Mouse (Mus musculus) CH12F3 (cell line): ENCODE data around the gene March11.

ENCODE experiments used
- in situ Hi-C: fragments of 300-500 bp; cut with MboI; formaldehyde crosslinking; loops from 2 replicates; pipeline ENCODE4 v1.14.3; 2020; ENCODE audit warnings: low sequenced_read_pairs

Gene March11

DNA sequence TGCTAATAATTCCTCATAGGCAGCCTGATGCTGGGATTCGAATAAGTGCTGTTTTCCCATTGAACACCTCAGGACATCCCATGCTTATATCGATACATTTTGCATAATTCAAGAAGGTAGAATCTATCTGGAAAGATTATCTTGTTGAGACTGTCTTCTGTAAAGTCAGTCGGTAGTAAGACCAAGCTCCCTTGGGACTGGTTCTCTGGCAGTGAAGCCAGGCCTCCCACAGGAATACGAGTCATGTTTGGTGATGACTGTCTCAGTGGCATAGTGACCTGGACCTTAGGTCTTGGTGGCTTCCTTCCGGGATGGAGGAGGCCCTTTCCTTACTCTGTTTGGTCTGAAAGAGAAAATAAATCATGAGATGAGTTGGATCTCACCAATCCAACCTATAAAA, 57.7 kb downstream of the March11 start:
- in situ Hi-C loops: no loop called here

- in situ Hi-C loops: no loop called here
These were observed 64.9 kb downstream of the March11 start for GRCm38 (mm10) chr15:26373759-26374158.

DNA sequence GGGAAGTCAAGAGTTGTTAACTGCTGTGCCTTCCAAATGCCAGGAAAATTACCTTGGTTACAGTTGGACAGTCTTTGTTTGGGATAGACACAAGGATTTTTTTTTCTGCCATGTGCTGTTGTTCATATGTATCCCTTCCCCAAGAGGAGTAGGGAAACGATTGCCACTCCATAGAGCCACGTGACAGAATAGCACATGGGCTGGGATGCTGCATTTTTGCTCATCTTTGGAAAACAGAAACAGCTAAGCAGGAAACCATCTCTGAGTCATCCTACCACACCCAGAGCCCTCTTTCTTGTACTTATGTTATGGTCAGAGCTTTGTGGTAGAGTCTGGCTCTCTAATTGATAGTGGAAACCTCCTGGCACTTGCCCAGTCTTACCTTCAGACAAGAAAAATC, 65.4 kb downstream of the March11 start:
- in situ Hi-C loops: no loop called here

GRCm38 (mm10) chr15:26374946-26375345, 66.1 kb downstream of the March11 start:
- in situ Hi-C loops: no loop called here

GRCm38 (mm10) chr15:26377355-26377754, 68.5 kb downstream of the March11 start:
- in situ Hi-C loops: no loop called here

GRCm38 (mm10) chr15:26378879-26379278, 70.0 kb downstream of the March11 start:
- in situ Hi-C loops: no loop called here

- in situ Hi-C loops: no loop called here
These were observed 71.0 kb downstream of the March11 start for GRCm38 (mm10) chr15:26379831-26380230.

DNA sequence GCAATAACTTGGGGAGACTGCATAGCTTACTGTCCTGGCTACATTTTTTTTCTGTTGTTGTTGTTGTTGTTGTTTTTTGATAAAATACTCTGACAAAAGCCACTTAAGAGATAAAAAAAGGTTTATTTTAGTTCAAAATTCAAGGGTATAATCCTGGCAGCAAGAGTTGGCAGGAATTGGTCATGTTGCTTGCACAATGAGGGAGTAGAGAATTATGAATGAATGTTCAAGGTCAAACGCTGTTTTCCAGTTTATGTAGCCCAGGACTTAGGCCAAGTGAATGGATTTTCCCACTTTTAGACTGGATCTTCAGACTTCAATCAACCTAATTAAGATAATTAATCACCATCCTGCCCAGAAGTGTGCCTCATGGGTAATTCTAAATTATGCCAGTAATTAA, 72.0 kb downstream of the March11 start:
- in situ Hi-C loops: no loop called here

GRCm38 (mm10) chr15:26390001-26390400, 81.2 kb downstream of the March11 start:
- in situ Hi-C loops: no loop called here

DNA sequence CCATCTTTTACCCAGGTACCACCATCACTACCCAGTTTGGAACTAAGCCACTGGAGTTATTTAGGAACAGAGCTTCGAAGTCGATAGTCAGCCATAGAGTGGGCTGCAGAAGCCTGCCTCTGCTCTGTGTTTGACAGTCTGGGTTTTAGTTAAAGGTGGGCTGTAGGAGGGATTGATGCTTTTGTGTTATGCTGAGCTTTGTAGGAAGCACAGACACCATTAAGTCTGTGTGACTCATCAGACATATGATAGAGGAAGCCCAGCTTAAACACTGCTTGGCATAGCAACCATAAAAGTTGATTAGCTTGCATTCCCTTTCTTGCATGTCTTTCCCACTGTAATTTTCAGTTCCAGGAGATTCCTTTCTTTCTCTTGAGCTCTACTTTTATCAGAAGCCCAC, 87.7 kb downstream of the March11 start:
- in situ Hi-C loops: no loop called here

DNA sequence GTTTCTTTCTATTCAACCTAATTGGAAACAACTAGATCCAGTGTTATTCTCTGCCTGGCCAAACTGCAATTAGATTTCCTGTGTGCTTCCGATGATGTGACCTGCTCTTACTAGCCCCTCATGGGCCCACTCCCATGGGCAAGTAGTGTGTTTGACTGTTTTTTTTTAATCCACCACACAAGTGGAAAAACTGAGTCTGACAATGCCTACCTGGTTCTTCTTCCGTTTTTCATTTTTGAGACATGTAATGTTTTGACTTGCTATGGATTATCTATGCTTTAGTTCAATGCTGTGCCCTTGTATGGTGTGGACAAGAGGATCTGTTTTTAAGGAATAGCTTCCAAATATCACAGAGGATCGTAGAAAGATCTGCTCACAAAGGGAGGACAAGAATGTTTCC, 116.4 kb downstream of the March11 start:
- in situ Hi-C loops: no loop called here

GRCm38 (mm10) chr15:26426231-26426630, 117.4 kb downstream of the March11 start:
- in situ Hi-C loops: no loop called here

DNA sequence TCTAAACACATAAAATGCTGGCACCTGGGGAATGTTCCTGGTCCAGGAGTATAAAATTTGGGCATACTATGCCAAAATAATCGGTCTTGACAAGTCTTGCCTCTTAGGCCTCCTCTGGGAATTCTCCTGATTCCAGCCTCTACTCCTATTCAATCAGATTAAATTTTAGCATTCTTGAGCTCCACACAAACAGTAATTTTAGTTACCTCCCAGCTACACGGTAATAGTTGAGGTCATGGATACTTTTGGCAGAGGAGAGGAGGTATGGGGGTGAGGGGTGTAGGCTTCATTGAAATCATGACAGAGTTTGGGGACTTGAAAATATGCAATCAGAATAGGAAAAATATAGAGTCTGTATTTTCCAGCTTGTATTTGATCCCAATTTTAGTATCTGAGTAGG, 121.7 kb downstream of the March11 start:
- in situ Hi-C loops: no loop called here

DNA sequence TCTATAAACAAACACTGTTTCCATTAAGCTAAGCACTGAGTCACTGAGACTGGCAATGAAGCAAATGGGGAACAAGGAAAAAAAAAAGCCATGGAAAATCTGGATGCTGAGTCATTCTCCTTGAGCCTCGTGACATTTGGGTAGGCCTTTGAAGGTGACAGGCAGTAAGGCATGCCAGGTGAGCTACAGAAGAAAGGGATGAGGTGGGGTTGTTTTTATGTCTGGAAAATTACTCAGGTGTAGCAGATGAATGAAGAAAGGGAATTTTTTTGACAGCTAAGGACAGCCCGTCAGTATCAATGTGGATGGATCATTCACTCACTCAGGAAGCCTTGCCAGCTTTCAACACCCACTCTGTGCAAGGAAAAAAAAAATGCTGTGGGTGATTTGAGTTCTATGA, 123.8 kb downstream of the March11 start:
- in situ Hi-C loops: no loop called here

GRCm38 (mm10) chr15:26435725-26436124, 126.9 kb downstream of the March11 start:
- in situ Hi-C loops: no loop called here

DNA sequence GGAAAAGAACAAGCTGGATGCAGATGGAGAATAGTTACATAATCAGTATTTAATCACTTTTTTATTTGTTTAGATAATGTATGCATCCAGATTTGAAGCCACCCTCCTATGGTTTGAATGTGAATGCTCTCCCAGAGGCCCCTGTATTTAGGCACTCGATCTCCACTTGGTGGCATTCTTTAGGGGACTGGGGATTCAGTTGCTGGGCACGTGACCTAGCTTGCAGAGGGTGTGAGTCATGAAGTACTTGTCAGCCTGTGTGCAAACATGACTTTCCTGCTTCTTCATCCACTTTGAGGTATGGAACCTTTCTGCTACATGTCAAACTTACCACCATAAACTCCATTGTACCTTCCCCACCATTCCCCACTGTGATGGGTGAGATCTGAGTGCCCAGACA, 128.3 kb downstream of the March11 start:
- in situ Hi-C loops: no loop called here
